Mouse (Mus musculus) neural tube, embryonic 14.5 days (tissue): ENCODE results near the gene Mfsd4b2. TPM values are rescaled to one million over a fixed set of nuclear protein-coding genes. Genes with fewer than 3 reads are reported as not detected.
A peak's percentile ranks its signal among the peaks of the same experiment; 100 is the strongest.

Experiments used
- ATAC-seq: fragments of 200-750 bp; cut with Nextera tagmentation; 2 replicates; pipeline ENCODE4 v1.8.0; 2017; ENCODE audit warnings: low read depth, mild to moderate bottlenecking, moderate TSS enrichment, moderate library complexity
- H3K27ac ChIP-seq: fragments of 300-500 bp; sonication (generic); 2 replicates; pipeline ENCODE4 v1.5.1; 2014; ENCODE audit warnings: low read depth, mild to moderate bottlenecking, control low read depth, low read length, moderate library complexity, mixed read lengths
- H3K27me3 ChIP-seq: fragments of 300-500 bp; sonication (generic); 2 replicates; pipeline ENCODE4 v1.6.1; 2014; ENCODE audit warnings: low read length; ENCODE audit not compliant: control insufficient read depth, insufficient read depth
- H3K36me3 ChIP-seq: fragments of 300-500 bp; sonication (generic); 2 replicates; pipeline ENCODE4 v1.6.1; 2014; ENCODE audit warnings: low read length, mixed read lengths; ENCODE audit not compliant: control insufficient read depth, insufficient read depth
- H3K4me1 ChIP-seq: fragments of 300-500 bp; sonication (generic); 2 replicates; pipeline ENCODE4 v1.6.1; 2014; ENCODE audit warnings: low read length; ENCODE audit not compliant: control insufficient read depth, insufficient read depth
- H3K4me2 ChIP-seq: fragments of 300-500 bp; sonication (generic); 2 replicates; pipeline ENCODE4 v1.6.1; 2014; ENCODE audit warnings: mild to moderate bottlenecking, low read depth, low read length, control low read depth
- H3K4me3 ChIP-seq: fragments of 300-500 bp; sonication (generic); 2 replicates; pipeline ENCODE4 v1.5.1; 2014; ENCODE audit warnings: low read depth, low read length, control low read depth, mixed read lengths
- H3K9ac ChIP-seq: fragments of 300-500 bp; sonication (generic); replicated peaks from 2 replicates; pipeline ENCODE4 v1.6.1; 2014; ENCODE audit warnings: low read depth, mild to moderate bottlenecking, control low read depth, low read length, mixed read lengths
- H3K9me3 ChIP-seq: fragments of 300-500 bp; sonication (generic); 2 replicates; pipeline ENCODE4 v1.6.1; 2016; ENCODE audit warnings: low read length; ENCODE audit not compliant: control insufficient read depth
- WGBS: fragments of 180-500 bp; shearing (Covaris S2); extraction: QIAGEN DNeasy Blood & Tissue Kit; methylation state at CpG from one replicate; pipeline ENCODE4 v1.1.7; 2014; 5-methylcytosine and 5-hydroxymethylcytosine counted together
- polyA plus RNA-seq: library from polyadenylated mRNA; unstranded; fragments of >200 nt; fragmentation: Nextera tagmentation; extraction: Ambion mirVana; gene quantifications from 2 replicates; pipeline ENCODE4 v1.2.1, GENCODE M21; 2014

Gene Mfsd4b2
- polyA plus RNA-seq: not detected in 2 replicates

GRCm38 (mm10) chr10:39926616-39927139 is at the start of gene Mfsd4b2:
Gene Mfsd4b2 (minus strand): TSS chr10:39926923.
- Histone ChIP-seq H3K4me3 (peak within 1 kb of the TSS; percentile 35), H3K27ac (no peak within 1 kb of the TSS), H3K4me2 (peak within 1 kb of the TSS; percentile 75), H3K27me3 (peaks cover 9% of the 10 kb centered on the region), H3K36me3 (no peaks in the 10 kb centered on the region), H3K9me3 (no peaks in the 10 kb centered on the region), H3K9ac (peak within 1 kb of the TSS; percentile 39), H3K4me1 (no peaks in the 10 kb centered on the region)
- peak; percentile 56 for ATAC-seq
- WGBS: 1% methylated on average over 39 of the region's 41 CpGs

DNA sequence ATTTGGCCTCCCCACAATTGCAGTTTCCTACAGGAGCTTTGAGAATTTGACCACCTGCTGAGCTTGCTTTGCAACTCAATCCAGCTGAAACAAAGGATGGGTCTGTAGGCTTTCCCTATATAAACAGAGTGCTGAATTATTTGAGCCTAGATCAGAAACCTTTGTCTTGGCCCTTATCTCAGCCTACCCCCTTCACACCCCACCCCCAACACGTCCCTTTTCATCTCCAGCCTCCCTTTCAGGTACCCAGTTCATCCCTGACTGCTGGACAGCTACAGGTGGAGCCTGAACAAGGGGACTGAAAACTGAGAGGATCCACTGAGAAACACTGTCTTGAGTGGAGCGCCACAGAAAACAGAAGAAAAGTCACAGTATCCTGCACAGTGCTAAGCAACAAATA is 49.0 kb upstream of the Mfsd4b2 start:
- Histone ChIP-seq H3K4me3 (no peak overlapping the region), H3K27me3 (no peaks in the 10 kb centered on the region), H3K27ac (no peak overlapping the region), H3K4me1 (no peaks in the 10 kb centered on the region), H3K4me2 (no peak overlapping the region), H3K9ac (no peak overlapping the region), H3K36me3 (no peaks in the 10 kb centered on the region), H3K9me3 (no peaks in the 10 kb centered on the region)
- no peak for ATAC-seq
- WGBS: 39% methylated on average over 2 of the region's 2 CpGs

- ATAC-seq: no peak
- Histone ChIP-seq H3K4me3 (no peak overlapping the region), H3K27ac (no peak overlapping the region), H3K9me3 (no peaks in the 10 kb centered on the region), H3K9ac (no peak overlapping the region), H3K4me1 (no peaks in the 10 kb centered on the region), H3K36me3 (no peaks in the 10 kb centered on the region), H3K27me3 (no peaks in the 10 kb centered on the region), H3K4me2 (no peak overlapping the region)
- WGBS: 58% methylated on average over 11 of the region's 11 CpGs
These were observed 48.3 kb upstream of the Mfsd4b2 start for GRCm38 (mm10) chr10:39974982-39975381.

GRCm38 (mm10) chr10:39967512-39967911 is 40.8 kb upstream of the Mfsd4b2 start:
- Histone ChIP-seq H3K27me3 (no peaks in the 10 kb centered on the region), H3K4me2 (no peak overlapping the region), H3K4me1 (no peaks in the 10 kb centered on the region), H3K9ac (no peak overlapping the region), H3K9me3 (no peaks in the 10 kb centered on the region), H3K4me3 (no peak overlapping the region), H3K36me3 (no peaks in the 10 kb centered on the region), H3K27ac (no peak overlapping the region)
- no peak for ATAC-seq
- 92% methylated on average over 3 of the region's 3 CpGs for WGBS

DNA sequence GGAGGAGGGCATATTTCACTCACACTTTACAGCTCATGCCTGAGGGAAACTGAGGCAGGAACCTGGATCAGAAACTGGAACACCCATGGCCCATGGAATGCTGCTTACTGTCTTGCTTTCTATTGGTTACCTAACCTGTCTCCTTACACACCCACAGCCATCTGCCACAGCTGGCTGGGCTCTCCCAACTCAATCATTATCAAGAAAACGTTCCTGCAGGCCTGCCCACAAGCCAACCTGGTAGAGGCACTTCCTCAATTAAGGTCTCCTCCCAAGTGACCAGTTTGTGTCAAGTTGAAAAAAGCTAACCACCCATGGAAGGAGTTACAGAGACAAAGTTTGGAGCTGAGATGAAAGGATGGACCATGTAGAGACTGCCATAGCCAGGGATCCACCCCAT is 35.2 kb upstream of the Mfsd4b2 start:
- Histone ChIP-seq H3K36me3 (no peaks in the 10 kb centered on the region), H3K4me3 (no peak overlapping the region), H3K9me3 (no peaks in the 10 kb centered on the region), H3K4me1 (no peaks in the 10 kb centered on the region), H3K4me2 (no peak overlapping the region), H3K27ac (no peak overlapping the region), H3K9ac (no peak overlapping the region), H3K27me3 (0 out of 2 replicates have a peak, but pooled peaks cover 4% of the 10 kb centered on the region)
- 50% methylated on average over 1 of the region's 1 CpGs for WGBS
- ATAC-seq: no peak

GRCm38 (mm10) chr10:39960441-39960822 is 33.7 kb upstream of the Mfsd4b2 start:
- Histone ChIP-seq H3K4me1 (no peaks in the 10 kb centered on the region), H3K27me3 (0 out of 2 replicates have a peak, but pooled peaks cover 4% of the 10 kb centered on the region), H3K9me3 (no peaks in the 10 kb centered on the region), H3K36me3 (no peaks in the 10 kb centered on the region), H3K9ac (no peak overlapping the region), H3K4me2 (peak overlapping the region; percentile 95), H3K27ac (no peak overlapping the region), H3K4me3 (no peak overlapping the region)
- 48% methylated on average over 11 of the region's 11 CpGs for WGBS
- peak; percentile 45; the same call in 1 of the 2 replicates for ATAC-seq

DNA sequence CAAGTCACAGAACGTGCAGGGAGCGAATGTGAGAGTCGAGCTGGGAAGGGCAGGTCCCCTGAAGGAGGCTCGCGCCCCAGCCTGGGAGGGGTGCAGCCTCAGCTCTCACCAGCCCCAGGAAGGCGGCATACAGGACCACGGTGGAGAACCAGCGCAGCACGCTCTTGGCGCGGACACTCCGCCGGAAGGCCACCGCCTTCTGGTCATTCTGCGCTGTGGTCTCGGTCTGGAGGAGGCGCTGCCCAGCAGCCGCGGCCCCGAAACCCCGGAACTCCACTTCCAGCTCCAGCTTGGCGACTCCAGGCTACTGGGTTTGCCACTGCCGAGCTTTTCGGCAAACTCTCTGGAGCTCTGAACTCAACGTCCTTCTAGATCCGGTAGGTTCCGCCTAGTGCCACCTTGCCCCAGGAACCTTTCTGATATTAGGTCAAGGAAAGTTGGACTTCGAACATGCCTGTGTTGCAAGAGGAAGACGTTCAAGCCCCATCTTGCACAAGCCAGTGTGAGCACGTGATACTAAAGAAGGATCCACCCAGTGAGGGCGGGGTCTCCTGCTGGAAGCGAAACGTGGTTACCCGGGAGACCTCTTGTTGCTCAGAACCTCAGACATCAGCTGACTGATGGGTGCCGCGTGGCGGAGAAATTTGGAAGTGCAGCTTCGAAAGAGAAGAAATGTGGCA is 33.2 kb upstream of the Mfsd4b2 start, which contains the start of gene Mfsd4b3:
Gene Mfsd4b3 (minus strand): TSS at position 393 of the 680 bp plus-strand sequence.
- Histone ChIP-seq H3K4me2 (peak within 1 kb of the TSS; percentile 95), H3K27me3 (0 out of 2 replicates have a peak, but pooled peaks cover 4% of the 10 kb centered on the region), H3K9me3 (no peaks in the 10 kb centered on the region), H3K36me3 (no peaks in the 10 kb centered on the region), H3K4me3 (peak within 1 kb of the TSS; percentile 48), H3K27ac (no peak within 1 kb of the TSS), H3K4me1 (no peaks in the 10 kb centered on the region), H3K9ac (peak within 1 kb of the TSS; percentile 51)
- WGBS: under 1% methylated on average over 38 of the region's 38 CpGs
- ATAC-seq: peak; percentile 99

GRCm38 (mm10) chr10:39958266-39958665 is 31.5 kb upstream of the Mfsd4b2 start:
- Histone ChIP-seq H3K4me2 (no peak overlapping the region), H3K27me3 (0 out of 2 replicates have a peak, but pooled peaks cover 4% of the 10 kb centered on the region), H3K9ac (no peak overlapping the region), H3K4me1 (no peaks in the 10 kb centered on the region), H3K27ac (no peak overlapping the region), H3K9me3 (no peaks in the 10 kb centered on the region), H3K4me3 (no peak overlapping the region), H3K36me3 (no peaks in the 10 kb centered on the region)
- no peak for ATAC-seq
- 58% methylated on average over 4 of the region's 4 CpGs for WGBS

DNA sequence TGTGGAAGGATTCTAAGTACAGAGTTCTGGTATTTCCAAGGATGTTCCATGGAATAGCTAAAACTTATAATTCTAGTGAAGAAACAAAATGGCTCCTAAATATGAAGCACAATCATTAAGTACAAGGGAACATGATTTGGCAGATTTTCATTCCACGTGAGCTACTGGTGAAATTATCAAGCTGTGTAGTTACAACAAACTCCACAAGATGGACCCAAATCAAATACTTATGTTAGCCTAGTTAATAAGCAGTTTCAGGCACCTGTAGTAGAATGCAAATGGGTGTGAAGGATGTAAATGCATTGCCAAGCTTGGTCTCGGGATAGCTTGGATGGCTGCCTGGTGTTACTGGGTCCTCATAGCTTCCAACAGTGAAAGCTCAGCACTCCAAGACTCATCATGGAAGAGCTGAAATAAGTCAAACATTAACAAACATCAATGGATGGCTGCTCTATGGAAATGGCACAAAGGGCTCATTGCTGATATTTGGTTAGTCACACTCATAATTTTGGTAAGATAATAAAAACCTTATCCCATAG is 29.7 kb upstream of the Mfsd4b2 start:
- Histone ChIP-seq H3K4me3 (no peak overlapping the region), H3K9me3 (no peaks in the 10 kb centered on the region), H3K27ac (no peak overlapping the region), H3K4me1 (no peaks in the 10 kb centered on the region), H3K27me3 (0 out of 2 replicates have a peak, but pooled peaks cover 4% of the 10 kb centered on the region), H3K9ac (no peak overlapping the region), H3K4me2 (no peak overlapping the region), H3K36me3 (no peaks in the 10 kb centered on the region)
- ATAC-seq: no peak
- WGBS: 72% methylated on average over 2 of the region's 2 CpGs
